Mouse (Mus musculus) E14TG2a.4 (cell line): Measurements from ENCODE around the gene Homer1.

Source experiments
- CTCF ChIP-seq: conservative IDR thresholded peaks from 2 replicates; pipeline ENCODE4 v1.5.1; 2014; ENCODE audit warnings: low read length
- NANOG ChIP-seq: IDR thresholded peaks from 2 replicates; pipeline ENCODE4 v1.6.1; 2014; ENCODE audit warnings: borderline replicate concordance, low read length, mixed read lengths

DNA sequence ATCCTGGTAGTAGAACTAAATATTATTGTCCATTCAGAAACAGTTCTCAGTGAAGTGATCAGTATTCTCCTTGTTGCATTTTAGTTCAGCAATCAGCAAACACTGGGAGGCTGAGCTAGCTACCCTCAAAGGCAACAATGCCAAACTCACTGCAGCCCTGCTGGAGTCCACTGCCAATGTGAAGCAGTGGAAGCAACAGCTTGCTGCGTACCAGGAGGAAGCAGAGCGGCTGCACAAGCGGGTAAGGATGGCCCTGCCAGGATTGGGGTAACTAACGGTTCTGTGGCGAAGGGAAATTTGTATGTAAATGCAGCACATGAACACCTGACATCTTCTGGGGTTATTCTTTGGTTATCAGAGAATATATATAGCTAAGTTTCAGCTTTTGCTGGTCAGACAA lies 88.0 kb downstream of the Homer1 start:
- no peak for TF ChIP-seq CTCF
- no peak for TF ChIP-seq NANOG
